Mouse (Mus musculus) erythroblast, embryonic 14.5 days (primary cell): ENCODE measurements around the gene Nxph1. TPM values are rescaled to one million over a fixed set of nuclear protein-coding genes. Genes with fewer than 3 reads are reported as not detected.

ENCODE experiments used
- H3K27me3 ChIP-seq: 2 replicates; pipeline ENCODE4 v1.6.1; 2012; ENCODE audit warnings: inconsistent platforms; ENCODE audit not compliant: control insufficient read depth
- H3K36me3 ChIP-seq: 2 replicates; pipeline ENCODE4 v1.6.1; 2012; ENCODE audit warnings: mild to moderate bottlenecking, inconsistent platforms; ENCODE audit not compliant: control insufficient read depth
- H3K4me1 ChIP-seq: 2 replicates; pipeline ENCODE4 v1.6.1; 2012; ENCODE audit warnings: inconsistent platforms; ENCODE audit not compliant: control insufficient read depth
- H3K4me3 ChIP-seq: replicated peaks from 2 replicates; pipeline ENCODE3; 2012; ENCODE audit warnings: moderate library complexity, mild to moderate bottlenecking, inconsistent platforms
- H3K9me3 ChIP-seq: 2 replicates; pipeline ENCODE4 v1.6.1; 2012; ENCODE audit warnings: low read length, inconsistent platforms, mixed read lengths; ENCODE audit not compliant: control insufficient read depth
- GATA1 ChIP-seq: IDR thresholded peaks from 2 replicates; pipeline ENCODE4 v1.6.1; 2012; ENCODE audit warnings: low read length, inconsistent platforms, mixed read lengths
- TAL1 ChIP-seq: IDR thresholded peaks from 3 replicates; pipeline ENCODE4 v1.6.1; 2012; ENCODE audit warnings: low read length, inconsistent platforms, mixed read lengths
- polyA plus RNA-seq: library from polyadenylated mRNA; stranded (reverse); fragments of >175 nt; gene quantifications from 2 replicates; pipeline ENCODE4 v1.2.3, GENCODE M21; 2012

Nxph1 gene
- polyA plus RNA-seq, 1 experiment: not detected

- H3K27me3 ChIP-seq: peaks cover 64% of the 10 kb centered on the region
Measured at GRCm38 (mm10) chr6:8948471-8949411, 510 bp downstream of the Nxph1 start.

GRCm38 (mm10) chr6:8949665-8950201 lies 1.5 kb downstream of the Nxph1 start:
- Histone ChIP-seq H3K9me3 (no peaks in the 10 kb centered on the region), H3K27me3 (peaks cover 74% of the 10 kb centered on the region), H3K36me3 (no peaks in the 10 kb centered on the region), H3K4me1 (no peaks in the 10 kb centered on the region), H3K4me3 (no peak overlapping the region)
- TF ChIP-seq GATA1 (no peak), TAL1 (no peak)

More at GRCm38 (mm10) chr6:8948471-8949411, 510 bp downstream of the Nxph1 start:
- Histone ChIP-seq H3K36me3 (no peaks in the 10 kb centered on the region), H3K9me3 (no peaks in the 10 kb centered on the region), H3K4me3 (no peak overlapping the region), H3K4me1 (no peaks in the 10 kb centered on the region)
- TF ChIP-seq GATA1 (no peak), TAL1 (no peak)

- Histone ChIP-seq H3K9me3 (no peaks in the 10 kb centered on the region), H3K4me3 (no peak overlapping the region), H3K4me1 (no peaks in the 10 kb centered on the region), H3K36me3 (no peaks in the 10 kb centered on the region), H3K27me3 (peaks cover 83% of the 10 kb centered on the region)
- TF ChIP-seq TAL1: no peak
- no peak for TF ChIP-seq GATA1
Measured at GRCm38 (mm10) chr6:8950611-8951325, 2.5 kb downstream of the Nxph1 start.

GRCm38 (mm10) chr6:8951326-8951695 lies 3.1 kb downstream of the Nxph1 start:
- Histone ChIP-seq H3K9me3 (no peaks in the 10 kb centered on the region), H3K27me3 (peaks cover 88% of the 10 kb centered on the region), H3K4me1 (no peaks in the 10 kb centered on the region), H3K36me3 (no peaks in the 10 kb centered on the region), H3K4me3 (no peak overlapping the region)
- TF ChIP-seq TAL1: no peak
- no peak for TF ChIP-seq GATA1

GRCm38 (mm10) chr6:8951884-8952590 lies 3.8 kb downstream of the Nxph1 start:
- no peaks in the 10 kb centered on the region for H3K4me1 ChIP-seq
- no peaks in the 10 kb centered on the region for H3K36me3 ChIP-seq
- TF ChIP-seq TAL1 (no peak), GATA1 (no peak)
- H3K9me3 ChIP-seq: no peaks in the 10 kb centered on the region
- peaks cover 95% of the 10 kb centered on the region for H3K27me3 ChIP-seq
- H3K4me3 ChIP-seq: no peak overlapping the region

- H3K4me3 ChIP-seq: no peak overlapping the region
- H3K27me3 ChIP-seq: peaks cover 70% of the 10 kb centered on the region
- no peaks in the 10 kb centered on the region for H3K4me1 ChIP-seq
- H3K9me3 ChIP-seq: no peaks in the 10 kb centered on the region
- no peak for TF ChIP-seq TAL1
- TF ChIP-seq GATA1: no peak
- no peaks in the 10 kb centered on the region for H3K36me3 ChIP-seq
Measured at GRCm38 (mm10) chr6:8955817-8956529, 7.7 kb downstream of the Nxph1 start.

GRCm38 (mm10) chr6:8956743-8957528 lies 8.7 kb downstream of the Nxph1 start:
- H3K4me3 ChIP-seq: no peak overlapping the region
- peaks cover 61% of the 10 kb centered on the region for H3K27me3 ChIP-seq
- H3K9me3 ChIP-seq: no peaks in the 10 kb centered on the region
- no peaks in the 10 kb centered on the region for H3K36me3 ChIP-seq
- H3K4me1 ChIP-seq: no peaks in the 10 kb centered on the region
- TF ChIP-seq TAL1 (no peak), GATA1 (no peak)

- H3K4me1 ChIP-seq: no peaks in the 10 kb centered on the region
- no peaks in the 10 kb centered on the region for H3K9me3 ChIP-seq
- no peaks in the 10 kb centered on the region for H3K36me3 ChIP-seq
- TF ChIP-seq TAL1 (no peak), GATA1 (no peak)
- H3K27me3 ChIP-seq: peaks cover 55% of the 10 kb centered on the region
- no peak overlapping the region for H3K4me3 ChIP-seq
Measured at GRCm38 (mm10) chr6:8957529-8957887, 9.3 kb downstream of the Nxph1 start.
